ENCODE assay signal across 21 mouse cellular contexts in the genomic region with DNA sequence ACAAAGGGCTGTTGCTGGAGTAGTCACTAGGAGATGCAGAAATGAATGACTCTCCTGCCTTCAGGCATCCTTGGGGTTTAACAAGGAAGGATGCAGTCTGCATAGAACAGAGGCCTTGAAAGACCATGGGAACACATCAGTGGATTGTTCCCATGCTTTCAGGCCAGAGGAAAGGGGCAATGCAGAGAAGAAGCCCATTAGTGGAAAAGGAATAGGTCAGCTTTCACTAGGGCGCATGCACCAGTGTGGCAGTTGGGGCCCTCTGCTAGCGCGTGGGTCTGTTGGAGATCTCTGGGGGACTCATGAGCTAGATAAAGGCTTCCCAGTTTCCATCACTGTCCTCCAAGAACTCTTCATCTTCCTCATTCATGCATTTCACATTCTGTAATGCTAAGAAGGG. TPM values are rescaled to one million over a fixed set of nuclear protein-coding genes. Genes with fewer than 3 reads are reported as not detected.
DNase-seq lines count a peak whose midpoint lies in the region; ATAC-seq and TF ChIP-seq lines count a peak whose summit lies in the region.
"Had no signal": no experiment of that assay in that cellular context is flagged by ENCODE, and none has a peak within 500 bp of the region (broad histone marks: within the 10 kb centered on the region; RNA-seq: fewer than 3 reads in every experiment).

No protein-coding gene starts in this region.

- ATAC-seq in forebrain, embryonic 11.5 days (replicated peaks; ENCODE audit: low FRiP score): 0 out of 2 replicates have a peak, but pooled peaks have one; percentile 44
- ATAC-seq in forebrain, postnatal 0 days: no peak
- ATAC-seq: CD4-positive, CD25-positive, alpha-beta regulatory T cell, adult 4 months; hindbrain, postnatal 0 days had no signal

- no peak overlapping the region for H3K9ac ChIP-seq in forebrain, embryonic 11.5 days (ENCODE audit: low read length)
- H3K9ac ChIP-seq in forebrain, postnatal 0 days: no peak overlapping the region
- H3K9ac ChIP-seq: embryonic facial prominence, embryonic 12.5 days; forebrain, embryonic 12.5 days; heart, embryonic 13.5 days; hindbrain, embryonic 12.5 days had no signal

- no peaks in the 10 kb centered on the region for H3K36me3 ChIP-seq in forebrain, embryonic 11.5 days (ENCODE audit: control insufficient read depth, insufficient read depth, low read length)
- no peaks in the 10 kb centered on the region for H3K36me3 ChIP-seq in forebrain, postnatal 0 days (ENCODE audit: insufficient read depth)
- H3K36me3 ChIP-seq: embryonic facial prominence, embryonic 12.5 days; forebrain, embryonic 12.5 days; heart, embryonic 13.5 days; hindbrain, embryonic 12.5 days had no signal

- TF ChIP-seq CTCF in forebrain, postnatal 0 days (IDR thresholded peaks at IDR 0.05; ENCODE audit: low read depth): no peak
- TF ChIP-seq CTCF in layer of hippocampus, adult 2 months (conservative IDR thresholded peaks at IDR 0.05): no peak
- TF ChIP-seq CTCF in cortical plate, adult 2 months (IDR thresholded peaks at IDR 0.05; ENCODE audit: extremely low read depth, insufficient read depth, low read length): no peak
- no peak for TF ChIP-seq CTCF in olfactory bulb, adult 2 months (IDR thresholded peaks at IDR 0.05; ENCODE audit: insufficient read depth, low read depth, low read length)

- no peaks in the 10 kb centered on the region for H3K4me1 ChIP-seq in forebrain, embryonic 11.5 days (replicated peaks; ENCODE audit: control insufficient read depth, insufficient read depth, low read length)
- no peaks in the 10 kb centered on the region for H3K4me1 ChIP-seq in forebrain, postnatal 0 days (ENCODE audit: insufficient read depth)
- peaks cover 21% of the 10 kb centered on the region for H3K4me1 ChIP-seq in cortical plate, adult 2 months (ENCODE audit: control insufficient read depth, insufficient read depth, low read length)
- H3K4me1 ChIP-seq in olfactory bulb, adult 2 months (ENCODE audit: control insufficient read depth, insufficient read depth, low read length): peaks cover 14% of the 10 kb centered on the region

- no peak overlapping the region for H3K4me3 ChIP-seq in forebrain, embryonic 11.5 days (ENCODE audit: low read depth, low read length)
- no peak overlapping the region for H3K4me3 ChIP-seq in forebrain, postnatal 0 days (ENCODE audit: low read depth, low read length)
- H3K4me3 ChIP-seq in layer of hippocampus, adult 2 months: no peak overlapping the region
- no peak overlapping the region for H3K4me3 ChIP-seq in cortical plate, adult 2 months (ENCODE audit: insufficient read depth, low read length)
- H3K4me3 ChIP-seq in olfactory bulb, adult 2 months (ENCODE audit: insufficient read depth, low read depth, low read length): no peak overlapping the region
- H3K4me3 ChIP-seq: embryonic facial prominence, embryonic 12.5 days; forebrain, embryonic 12.5 days; heart, embryonic 13.5 days; hindbrain, embryonic 12.5 days had no signal

- H3K4me2 ChIP-seq in forebrain, embryonic 11.5 days (ENCODE audit: low read depth, low read length, severe bottlenecking): no peak overlapping the region
- H3K4me2 ChIP-seq in forebrain, postnatal 0 days (ENCODE audit: low read depth): no peak overlapping the region
- H3K4me2 ChIP-seq: embryonic facial prominence, embryonic 12.5 days; forebrain, embryonic 12.5 days; heart, embryonic 13.5 days; hindbrain, embryonic 12.5 days had no signal

- TF ChIP-seq POLR2A in cortical plate, adult 2 months (IDR thresholded peaks at IDR 0.05; ENCODE audit: extremely low read depth, insufficient read depth, low read length): no peak
- no peak for TF ChIP-seq POLR2A in olfactory bulb, adult 2 months (IDR thresholded peaks at IDR 0.05; ENCODE audit: insufficient read depth, low read depth, low read length)

- no peak overlapping the region for H3K27ac ChIP-seq in forebrain, embryonic 11.5 days (ENCODE audit: low read depth, low read length)
- no peak overlapping the region for H3K27ac ChIP-seq in forebrain, postnatal 0 days (ENCODE audit: low read depth, low read length)
- H3K27ac ChIP-seq in layer of hippocampus, adult 2 months: peak overlapping the region; percentile 47; the same call in 1 of the 2 replicates
- 0 out of 2 replicates have a peak overlapping the region, but pooled peaks have one; percentile 42 for H3K27ac ChIP-seq in cortical plate, adult 2 months (ENCODE audit: insufficient read depth, low read length)
- peak overlapping the region; percentile 48 for H3K27ac ChIP-seq in olfactory bulb, adult 2 months (ENCODE audit: insufficient read depth, low read depth, low read length)
- H3K27ac ChIP-seq: embryonic facial prominence, embryonic 12.5 days; forebrain, embryonic 12.5 days; heart, embryonic 13.5 days; hindbrain, embryonic 12.5 days; hindbrain, postnatal 0 days had no signal

- DNase-seq in forebrain, embryonic 11.5 days (ENCODE audit: low spot score): no peak
- no peak for DNase-seq in forebrain, postnatal 0 days
- DNase-seq in layer of hippocampus, adult 2 months (ENCODE audit: low spot score in 2 of 2): no peak
- no peak for DNase-seq in layer of hippocampus, adult 9-11 months
- no peak for DNase-seq in lung, adult 18-20 months
- DNase-seq: adrenal gland, adult 8-10 months; adrenal gland, postnatal 36 days; B cell, adult 2 months; cerebellum, adult 2 months; cerebellum, postnatal 10 days; gastrocnemius, postnatal 10 days; heart, postnatal 36 days had no signal

- no peaks in the 10 kb centered on the region for H3K9me3 ChIP-seq in forebrain, embryonic 11.5 days (ENCODE audit: control insufficient read depth, low read length)
- H3K9me3 ChIP-seq in forebrain, postnatal 0 days (ENCODE audit: low read length): no peaks in the 10 kb centered on the region
- H3K9me3 ChIP-seq: embryonic facial prominence, embryonic 12.5 days; forebrain, embryonic 12.5 days; G1E; heart, embryonic 13.5 days; hindbrain, embryonic 12.5 days had no signal

- H3K27me3 ChIP-seq in forebrain, embryonic 11.5 days (ENCODE audit: control insufficient read depth, insufficient read depth, low read length): no peaks in the 10 kb centered on the region
- H3K27me3 ChIP-seq in forebrain, postnatal 0 days (ENCODE audit: insufficient read depth, low read length): no peaks in the 10 kb centered on the region
- H3K27me3 ChIP-seq: embryonic facial prominence, embryonic 12.5 days; forebrain, embryonic 12.5 days; heart, embryonic 13.5 days; hindbrain, embryonic 12.5 days had no signal

- 94% methylated on average over 3 of the region's 3 CpGs for WGBS in forebrain, embryonic 11.5 days
- 84% methylated on average over 3 of the region's 3 CpGs for WGBS in forebrain, postnatal 0 days
- 73% methylated on average over 3 of the region's 3 CpGs for WGBS in olfactory bulb, adult 2 months

RNA-seq across cellular contexts. Expression of a gene that starts 41.9 kb away (rescaled TPM):
- 81.8 and 83.3 TPM in 2 replicates for polyA plus RNA-seq in forebrain, embryonic 11.5 days (2014; fragmentation: Nextera tagmentation; extraction: Ambion mirVana)
- total RNA-seq in forebrain, postnatal 0 days (2014; rRNA removed): 200 and 203 TPM in 2 replicates
- polyA plus RNA-seq in forebrain, postnatal 0 days (2015; fragmentation: Nextera tagmentation; extraction: Ambion mirVana): 214 and 319 TPM in 2 replicates
- total RNA-seq in layer of hippocampus, adult 2 months (2021): 1,000 to 10,000 TPM; 1,026 to 1,053 TPM
- polyA plus RNA-seq in cortical plate, adult 2 months (2012; rRNA removed): 340 and 362 TPM in 2 replicates
- polyA plus RNA-seq in olfactory bulb, adult 2 months (2012; ENCODE audit: insufficient read depth, insufficient read length, low replicate concordance, missing spikeins): 354 and 685 TPM in 2 replicates

Comparison
In these comparisons a context has a peak if more than half of its experiments do, and no peak if none do; other contexts are left out.
1. H3K27ac ChIP-seq: peak in layer of hippocampus, adult 2 months (single experiment), cortical plate, adult 2 months (single experiment) and olfactory bulb, adult 2 months (single experiment); none in forebrain, embryonic 11.5 days (single experiment) and forebrain, postnatal 0 days (single experiment).